Mouse (Mus musculus) kidney, adult 2 months (tissue): ENCODE data around the gene Pfn5. TPM values are rescaled to one million over a fixed set of nuclear protein-coding genes. Genes with fewer than 3 reads are reported as not detected.
"Not testable (repeated sequence)": the region's sequence is repeated elsewhere in the genome, so short reads cannot be mapped to it uniquely, and the experiment has no call there.

ENCODE experiments used
- DNase-seq: peaks from one replicate; pipeline ENCODE4 v3.0.0; 2021
- H3K27ac ChIP-seq: fragments of 200-500 bp; 2 replicates; pipeline ENCODE4 v1.5.1; 2012; ENCODE audit warnings: low read depth, low read length, control low read depth, inconsistent platforms; ENCODE audit not compliant: insufficient read depth
- H3K27me3 ChIP-seq: fragments of 200-500 bp; replicated peaks from 2 replicates; pipeline ENCODE4 v1.6.1; 2012; ENCODE audit warnings: mild to moderate bottlenecking, moderate library complexity, low read length, inconsistent platforms; ENCODE audit not compliant: control insufficient read depth, insufficient read depth
- H3K36me3 ChIP-seq: fragments of 200-500 bp; 2 replicates; pipeline ENCODE4 v1.6.1; 2012; ENCODE audit warnings: mild to moderate bottlenecking, moderate library complexity, low read length, inconsistent platforms; ENCODE audit not compliant: control insufficient read depth, insufficient read depth
- H3K4me1 ChIP-seq: fragments of 200-500 bp; 2 replicates; pipeline ENCODE4 v1.6.1; 2011; ENCODE audit warnings: low read length; ENCODE audit not compliant: control insufficient read depth, insufficient read depth
- H3K4me3 ChIP-seq: fragments of 200-500 bp; 2 replicates; pipeline ENCODE4 v1.5.1; 2011; ENCODE audit warnings: mild to moderate bottlenecking, low read depth, low read length, control low read depth; ENCODE audit not compliant: insufficient read depth
- CTCF ChIP-seq: fragments of 200-500 bp; conservative IDR thresholded peaks from 2 replicates; pipeline ENCODE4 v1.5.1; 2011; ENCODE audit warnings: low read depth, mild to moderate bottlenecking, control low read depth, low read length, moderate library complexity, mixed read lengths; ENCODE audit not compliant: insufficient read depth, insufficient read length
- POLR2A ChIP-seq: fragments of 200-500 bp; IDR thresholded peaks from one replicate; pipeline ENCODE4 v1.6.1; 2011; ENCODE audit warnings: low read depth, low read length, control low read depth
- WGBS: fragments of 180-500 bp; shearing (Covaris S2); methylation state at CpG from one replicate; pipeline ENCODE4 v1.1.7; 2018; 5-methylcytosine and 5-hydroxymethylcytosine counted together
- polyA plus RNA-seq: library from polyadenylated mRNA; depleted of rRNA; stranded (reverse); fragments of >200 nt; gene quantifications from 2 replicates; pipeline ENCODE4 v1.2.3, GENCODE M21; 2012; rRNA removed

The Pfn5 gene
- polyA plus RNA-seq = not detected in 2 replicates

- no peaks in the 10 kb centered on the region for H3K27me3 ChIP-seq
- H3K4me1 ChIP-seq = no peaks in the 10 kb centered on the region
- no peak within 1 kb of the TSS for H3K4me3 ChIP-seq
- no peak within 1 kb of the TSS for H3K27ac ChIP-seq
- TF ChIP-seq POLR2A (no peak), CTCF (no peak)
- WGBS = 85% methylated on average over 2 of the region's 2 CpGs
- H3K36me3 ChIP-seq = no peaks in the 10 kb centered on the region
- no peak for DNase-seq
Observed at GRCm38 (mm10) chrX:95557887-95558286, at the start of gene Pfn5, which contains the start of gene Asb12. Gene Pfn5, plus strand, starts transcription at chrX:95558104. Gene Asb12, minus strand, starts transcription at chrX:95557987.

- DNase-seq = no peak
- H3K4me1 ChIP-seq = no peaks in the 10 kb centered on the region
- H3K27ac ChIP-seq = no peak overlapping the region
- no peaks in the 10 kb centered on the region for H3K27me3 ChIP-seq
- TF ChIP-seq POLR2A = no peak
- TF ChIP-seq CTCF = no peak
- no peak overlapping the region for H3K4me3 ChIP-seq
- H3K36me3 ChIP-seq = no peaks in the 10 kb centered on the region
Observed at GRCm38 (mm10) chrX:95523883-95524282, 34.0 kb upstream of the Pfn5 start.

GRCm38 (mm10) chrX:95525166-95525565 lies 32.7 kb upstream of the Pfn5 start:
- Histone ChIP-seq H3K4me3 (no peak overlapping the region), H3K4me1 (no peaks in the 10 kb centered on the region), H3K27ac (no peak overlapping the region), H3K36me3 (no peaks in the 10 kb centered on the region), H3K27me3 (no peaks in the 10 kb centered on the region)
- no peak for DNase-seq
- WGBS = 69% methylated on average over 2 of the region's 2 CpGs
- TF ChIP-seq POLR2A (no peak), CTCF (no peak)

GRCm38 (mm10) chrX:95535493-95535892 lies 22.4 kb upstream of the Pfn5 start:
- H3K36me3 ChIP-seq, H3K4me3 ChIP-seq, H3K4me1 ChIP-seq, H3K27ac ChIP-seq, H3K27me3 ChIP-seq, DNase-seq: not testable (repeated sequence)
- 92% methylated on average over 2 of the region's 2 CpGs for WGBS

- WGBS = 77% methylated on average over 4 of the region's 4 CpGs
- no peak overlapping the region for H3K4me3 ChIP-seq
Observed at GRCm38 (mm10) chrX:95554321-95554720, 3.6 kb upstream of the Pfn5 start.

GRCm38 (mm10) chrX:95600609-95601008 lies 42.7 kb downstream of the Pfn5 start:
- no peaks in the 10 kb centered on the region for H3K27me3 ChIP-seq
- H3K4me1 ChIP-seq = no peaks in the 10 kb centered on the region
- 70% methylated on average over 5 of the region's 5 CpGs for WGBS
- no peak overlapping the region for H3K27ac ChIP-seq
- no peak for TF ChIP-seq CTCF
- TF ChIP-seq POLR2A = no peak
- DNase-seq = no peak
- H3K36me3 ChIP-seq = no peaks in the 10 kb centered on the region
- no peak overlapping the region for H3K4me3 ChIP-seq

More at GRCm38 (mm10) chrX:95554321-95554720, 3.6 kb upstream of the Pfn5 start:
- no peaks in the 10 kb centered on the region for H3K36me3 ChIP-seq
- H3K27ac ChIP-seq = no peak overlapping the region
- TF ChIP-seq CTCF (no peak), POLR2A (no peak)
- H3K27me3 ChIP-seq = no peaks in the 10 kb centered on the region
- H3K4me1 ChIP-seq = no peaks in the 10 kb centered on the region
- DNase-seq = no peak

Other genes with a start within 250 kb of the Pfn5 start
- 1.8 TPM in 2 replicates for gene Amer1, start 113.2 kb upstream of the Pfn5 start, polyA plus RNA-seq
- gene Asb12, start 117 bp upstream of the Pfn5 start, polyA plus RNA-seq = 0.86 TPM in 1 of 2 replicates, not detected in the other
- gene Zc4h2, start 100.4 kb downstream of the Pfn5 start, polyA plus RNA-seq = 1.6 and 2.0 TPM in 2 replicates
- 0.69 and 0.71 TPM in 2 replicates for gene Zc3h12b, start 153.6 kb downstream of the Pfn5 start, polyA plus RNA-seq